Mouse (Mus musculus) small intestine, adult 2 months (tissue): Measurements from ENCODE around the gene Copg2. TPM values are rescaled to one million over a fixed set of nuclear protein-coding genes. Genes with fewer than 3 reads are reported as not detected.

Experiments used
- H3K27ac ChIP-seq: fragments of 200-500 bp; 2 replicates; pipeline ENCODE4 v1.5.1; 2012; ENCODE audit warnings: low read depth, low read length, control low read depth, inconsistent platforms; ENCODE audit not compliant: insufficient read depth
- H3K27me3 ChIP-seq: fragments of 200-500 bp; 2 replicates; pipeline ENCODE4 v1.6.1; 2012; ENCODE audit warnings: mild to moderate bottlenecking, moderate library complexity, low read length, inconsistent platforms; ENCODE audit not compliant: control insufficient read depth, insufficient read depth
- H3K36me3 ChIP-seq: fragments of 200-500 bp; 2 replicates; pipeline ENCODE4 v1.6.1; 2012; ENCODE audit warnings: mild to moderate bottlenecking, low read length, control low read depth, inconsistent platforms; ENCODE audit not compliant: control insufficient read depth, insufficient read depth
- H3K4me1 ChIP-seq: fragments of 200-500 bp; 2 replicates; pipeline ENCODE4 v1.6.1; 2012; ENCODE audit warnings: low read length, inconsistent platforms, mixed read lengths; ENCODE audit not compliant: control insufficient read depth, insufficient read depth, insufficient read length
- H3K4me3 ChIP-seq: fragments of 200-500 bp; 2 replicates; pipeline ENCODE4 v1.5.1; 2012; ENCODE audit warnings: low read depth, mild to moderate bottlenecking, control low read depth, inconsistent platforms, low read length, moderate library complexity
- CTCF ChIP-seq: fragments of 200-500 bp; IDR thresholded peaks from 2 replicates; pipeline ENCODE4 v1.5.1; 2012; ENCODE audit warnings: low read depth, mild to moderate bottlenecking, control low read depth, inconsistent platforms, low read length, moderate library complexity, mixed read lengths; ENCODE audit not compliant: insufficient replicate concordance, insufficient read length; ENCODE audit errors: extremely low read depth
- POLR2A ChIP-seq: fragments of 200-500 bp; IDR thresholded peaks from 2 replicates; pipeline ENCODE4 v1.6.1; 2012; ENCODE audit warnings: low read depth, mild to moderate bottlenecking, control low read depth, inconsistent platforms, low read length, moderate library complexity
- WGBS: fragments of 180-500 bp; shearing (Covaris S2); methylation state at CpG from one replicate; pipeline ENCODE4 v1.1.7; 2018; 5-methylcytosine and 5-hydroxymethylcytosine counted together
- polyA plus RNA-seq: library from polyadenylated mRNA; depleted of rRNA; stranded (reverse); fragments of >200 nt; gene quantifications from 2 replicates; pipeline ENCODE4 v1.2.3, GENCODE M21; 2012

The Copg2 gene
- polyA plus RNA-seq, 1 experiment: 3.1 TPM

DNA sequence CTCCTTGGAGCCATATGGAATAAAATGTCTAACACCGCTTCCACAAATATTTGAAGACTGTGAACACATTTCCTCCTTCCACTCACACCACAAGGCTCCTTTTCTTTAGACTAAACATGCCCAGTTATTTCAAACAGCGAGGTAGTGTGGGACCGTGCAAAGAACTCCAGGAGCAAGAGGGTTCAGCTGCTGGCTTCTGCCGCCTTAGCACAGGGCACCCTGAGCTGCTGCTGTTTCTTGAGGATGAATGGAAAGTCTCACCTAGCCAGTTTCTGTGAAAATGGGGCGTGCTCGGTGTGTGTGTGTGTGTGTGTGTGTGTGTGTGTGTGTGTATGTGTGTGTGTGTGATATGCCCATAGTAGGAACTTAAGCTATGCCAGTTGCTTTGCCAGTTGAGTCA is 162.1 kb downstream of the Copg2 start:
- 65% methylated on average over 6 of the region's 6 CpGs for WGBS

DNA sequence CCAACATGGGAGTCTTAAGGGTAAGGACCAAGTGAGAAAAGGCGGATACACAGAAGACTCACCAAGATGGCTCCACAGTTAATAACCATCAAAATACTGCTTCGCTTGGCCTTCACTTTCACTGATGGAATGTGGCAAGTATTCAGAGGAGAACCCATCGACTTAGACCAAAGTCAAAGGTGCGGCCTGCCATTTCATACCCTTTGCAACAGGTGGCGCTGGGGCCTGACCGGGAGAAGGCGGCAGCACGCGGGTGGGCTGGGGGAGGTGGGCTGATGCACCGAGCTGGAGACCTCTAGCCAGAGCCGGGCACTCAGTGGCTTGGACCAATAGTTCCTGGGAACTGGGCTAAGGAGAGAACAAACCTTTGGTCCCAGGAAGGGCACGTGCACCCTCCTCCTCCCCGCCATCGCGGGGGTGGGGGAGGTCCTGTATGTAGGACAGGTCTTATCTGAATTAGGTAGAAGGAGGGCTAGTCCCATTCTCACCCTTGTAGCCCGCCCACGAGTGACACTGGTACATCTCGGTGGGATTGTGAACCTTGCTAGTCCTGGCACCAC is 163.9 kb downstream of the Copg2 start:
- no peaks in the 10 kb centered on the region for H3K4me1 ChIP-seq
- no peaks in the 10 kb centered on the region for H3K36me3 ChIP-seq
- TF ChIP-seq CTCF: no peak
- TF ChIP-seq POLR2A: no peak
- peaks cover 22% of the 10 kb centered on the region for H3K27me3 ChIP-seq
- WGBS: 54% methylated on average over 18 of the region's 18 CpGs
- H3K4me3 ChIP-seq: no peak overlapping the region
- no peak overlapping the region for H3K27ac ChIP-seq

More for the DNA sequence above, 162.1 kb downstream of the Copg2 start:
- no peak overlapping the region for H3K27ac ChIP-seq
- no peak overlapping the region for H3K4me3 ChIP-seq
- TF ChIP-seq POLR2A (no peak), CTCF (no peak)
- H3K36me3 ChIP-seq: no peaks in the 10 kb centered on the region
- H3K27me3 ChIP-seq: peaks cover 29% of the 10 kb centered on the region
- no peaks in the 10 kb centered on the region; the same call in 1 of the 2 replicates for H3K4me1 ChIP-seq

DNA sequence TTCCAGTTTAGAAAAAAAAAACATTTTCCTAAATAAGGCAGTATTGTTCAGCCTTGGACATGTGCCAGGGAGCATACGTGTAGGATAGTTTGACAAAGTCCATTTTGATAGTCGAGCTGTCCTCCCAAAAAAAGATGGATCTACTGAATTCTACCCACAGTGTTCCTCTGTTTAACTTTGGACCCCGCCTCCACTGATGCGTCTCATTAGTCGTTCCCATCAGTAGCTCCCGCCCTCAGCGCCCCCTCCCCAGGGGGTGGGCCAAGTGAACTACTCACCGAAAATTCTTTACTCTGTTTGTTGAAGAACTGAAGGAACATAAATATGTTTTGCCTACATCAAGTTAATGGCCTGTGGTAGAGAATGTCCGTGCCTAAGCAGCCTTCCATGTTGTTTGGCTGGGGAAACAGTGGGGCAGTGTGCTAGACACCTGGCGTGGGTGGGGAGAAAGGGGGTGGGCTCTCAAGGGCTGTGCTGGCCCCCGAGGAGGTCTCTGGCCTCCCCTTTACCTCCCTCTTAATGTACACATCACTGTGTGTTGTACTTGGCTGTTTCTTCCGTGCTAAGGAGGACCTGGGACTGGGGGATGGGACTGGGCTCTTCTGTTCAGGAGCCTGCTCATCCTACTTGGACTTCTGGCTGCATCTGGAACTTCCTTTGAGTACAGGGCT is 166.2 kb downstream of the Copg2 start:
- Histone ChIP-seq H3K4me3 (no peak overlapping the region), H3K27ac (no peak overlapping the region), H3K27me3 (peaks cover 3% of the 10 kb centered on the region; the same call in 1 of the 2 replicates), H3K4me1 (no peaks in the 10 kb centered on the region), H3K36me3 (no peaks in the 10 kb centered on the region)
- TF ChIP-seq CTCF: no peak
- WGBS: 48% methylated on average over 12 of the region's 12 CpGs

DNA sequence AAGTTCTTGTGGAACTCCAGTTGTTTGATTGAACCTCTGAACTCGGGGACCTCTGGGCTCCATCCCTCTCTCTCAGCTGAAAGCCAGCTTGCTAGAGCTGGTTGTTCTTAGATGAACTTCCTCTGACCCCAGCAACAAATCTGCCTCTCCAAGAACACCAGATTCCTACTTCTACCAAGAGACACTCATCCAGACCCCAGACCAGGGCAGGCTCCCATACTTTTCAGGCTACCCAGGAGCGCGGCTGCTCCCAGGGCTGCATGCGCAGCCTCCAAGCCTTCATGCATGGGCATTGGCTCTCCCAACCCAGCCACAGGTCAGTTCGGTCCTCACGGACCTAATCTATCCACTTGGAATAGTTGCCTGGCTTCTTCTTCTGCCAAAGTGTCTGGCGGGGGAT is 173.3 kb downstream of the Copg2 start, which contains the start of gene Mest:
TSS of gene Mest (plus strand) at position 217 of the 400 bp plus-strand sequence.
- Histone ChIP-seq H3K36me3 (no peaks in the 10 kb centered on the region), H3K27me3 (no peaks in the 10 kb centered on the region), H3K4me3 (no peak within 1 kb of the TSS), H3K27ac (no peak within 1 kb of the TSS), H3K4me1 (no peaks in the 10 kb centered on the region)
- TF ChIP-seq POLR2A: no peak
- TF ChIP-seq CTCF: no peak
- 78% methylated on average over 7 of the region's 7 CpGs for WGBS

DNA sequence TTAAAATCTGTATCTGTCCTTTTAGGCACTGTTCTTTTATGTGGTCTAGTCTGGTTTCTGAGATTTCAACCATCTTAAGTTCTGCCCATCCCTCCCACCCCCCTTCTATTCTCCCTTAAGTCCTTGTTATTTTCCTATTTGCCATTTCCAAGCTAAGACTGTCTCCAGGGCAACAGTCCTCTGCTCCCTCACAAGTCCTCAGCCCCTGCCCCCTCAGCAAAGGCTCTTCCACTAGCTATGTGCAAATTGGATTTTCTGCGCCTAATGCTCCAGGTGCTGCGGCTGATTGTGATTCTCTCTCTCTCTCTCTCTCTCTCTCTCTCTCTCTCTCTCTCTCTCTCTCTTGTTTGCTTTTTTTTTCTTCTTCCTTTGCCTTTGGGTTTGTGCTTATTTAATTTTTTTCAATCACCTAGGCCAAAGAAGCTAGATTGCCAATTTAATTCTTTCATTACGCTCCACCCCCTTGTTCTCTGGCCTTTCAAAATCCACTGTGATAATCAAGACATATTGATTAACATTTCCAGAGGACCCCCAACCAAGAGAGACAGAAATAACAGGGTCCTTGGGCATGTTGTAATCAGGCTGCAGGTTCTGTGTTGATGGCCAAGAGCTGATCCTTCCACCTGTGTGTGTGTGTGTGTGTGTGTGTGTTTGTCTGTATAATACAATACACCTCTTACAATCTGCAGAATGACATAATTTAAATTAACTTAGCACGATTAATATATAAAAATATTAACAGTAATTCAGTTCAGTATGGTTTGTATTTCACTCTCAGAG is 174.0 kb downstream of the Copg2 start:
- Histone ChIP-seq H3K4me1 (no peaks in the 10 kb centered on the region), H3K27ac (no peak overlapping the region), H3K27me3 (no peaks in the 10 kb centered on the region), H3K36me3 (no peaks in the 10 kb centered on the region), H3K4me3 (no peak overlapping the region)
- WGBS: 82% methylated on average over 4 of the region's 4 CpGs
- TF ChIP-seq POLR2A: no peak
- TF ChIP-seq CTCF: no peak

DNA sequence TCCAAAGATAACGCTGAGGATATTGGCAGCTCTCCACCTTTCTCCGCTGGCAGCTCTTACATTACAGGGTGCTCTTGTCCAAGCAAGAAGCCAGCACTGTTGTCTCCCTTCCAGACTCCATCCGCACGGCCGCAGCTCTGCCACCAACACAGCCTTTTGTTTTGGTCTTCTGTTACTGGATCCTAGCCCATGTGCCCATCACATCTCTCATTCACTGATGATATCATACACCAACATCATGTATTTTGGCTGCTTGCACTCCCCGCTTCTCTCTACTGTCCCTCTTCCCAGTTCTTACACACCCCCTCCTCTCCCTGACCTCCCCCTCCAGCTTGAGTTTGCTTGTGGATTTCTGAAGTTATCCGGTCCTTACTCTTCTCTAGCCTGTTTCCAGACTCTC is 179.8 kb downstream of the Copg2 start:
- no peak overlapping the region for H3K4me3 ChIP-seq
- H3K27me3 ChIP-seq: no peaks in the 10 kb centered on the region
- H3K27ac ChIP-seq: no peak overlapping the region
- no peaks in the 10 kb centered on the region for H3K36me3 ChIP-seq
- H3K4me1 ChIP-seq: no peaks in the 10 kb centered on the region
- TF ChIP-seq POLR2A (no peak), CTCF (no peak)
- WGBS: 83% methylated on average over 7 of the region's 7 CpGs

GRCm38 (mm10) chr6:30714891-30715471 is 181.6 kb downstream of the Copg2 start:
- WGBS: 74% methylated on average over 5 of the region's 5 CpGs
- Histone ChIP-seq H3K4me3 (no peak overlapping the region), H3K4me1 (no peaks in the 10 kb centered on the region), H3K36me3 (no peaks in the 10 kb centered on the region), H3K27ac (no peak overlapping the region), H3K27me3 (peaks cover 3% of the 10 kb centered on the region; the same call in 1 of the 2 replicates)
- no peak for TF ChIP-seq CTCF
